Mouse (Mus musculus) adrenal gland, postnatal 14 days (tissue): Measurements from ENCODE around the gene Gdf11. TPM values are rescaled to one million over a fixed set of nuclear protein-coding genes. Genes with fewer than 3 reads are reported as not detected.

Source experiments
- DNase-seq: peaks from one replicate; pipeline ENCODE4 v3.0.0; 2021; ENCODE audit warnings: mixed read lengths
- total RNA-seq: library from RNA; stranded (reverse); gene quantifications from 2 replicates; pipeline ENCODE4 v1.2.3, GENCODE M21; 2021

The Gdf11 gene
- total RNA-seq, 1 experiment from 2014 or later, result 3.0 TPM

DNA sequence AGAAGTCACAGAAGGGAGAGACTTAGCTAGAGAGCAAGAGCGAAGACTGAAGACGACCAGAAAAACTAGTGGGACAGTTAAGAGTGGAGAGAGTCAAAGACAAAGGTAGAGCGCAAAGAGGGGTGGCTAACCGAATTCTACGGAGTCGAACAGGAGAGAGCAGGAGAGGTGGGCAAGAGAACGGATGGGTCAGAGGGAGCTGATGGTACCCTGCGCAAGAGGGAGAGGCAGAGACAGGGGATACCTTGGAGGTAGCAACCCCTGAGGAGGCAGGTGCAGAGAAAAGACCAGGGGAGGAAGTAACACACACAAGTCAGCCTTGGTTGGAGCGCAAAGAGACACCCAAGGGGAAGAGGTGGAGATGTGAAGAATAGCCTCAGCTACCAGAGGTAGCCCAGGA, 728 bp upstream of the Gdf11 start:
- no peak for DNase-seq

DNA sequence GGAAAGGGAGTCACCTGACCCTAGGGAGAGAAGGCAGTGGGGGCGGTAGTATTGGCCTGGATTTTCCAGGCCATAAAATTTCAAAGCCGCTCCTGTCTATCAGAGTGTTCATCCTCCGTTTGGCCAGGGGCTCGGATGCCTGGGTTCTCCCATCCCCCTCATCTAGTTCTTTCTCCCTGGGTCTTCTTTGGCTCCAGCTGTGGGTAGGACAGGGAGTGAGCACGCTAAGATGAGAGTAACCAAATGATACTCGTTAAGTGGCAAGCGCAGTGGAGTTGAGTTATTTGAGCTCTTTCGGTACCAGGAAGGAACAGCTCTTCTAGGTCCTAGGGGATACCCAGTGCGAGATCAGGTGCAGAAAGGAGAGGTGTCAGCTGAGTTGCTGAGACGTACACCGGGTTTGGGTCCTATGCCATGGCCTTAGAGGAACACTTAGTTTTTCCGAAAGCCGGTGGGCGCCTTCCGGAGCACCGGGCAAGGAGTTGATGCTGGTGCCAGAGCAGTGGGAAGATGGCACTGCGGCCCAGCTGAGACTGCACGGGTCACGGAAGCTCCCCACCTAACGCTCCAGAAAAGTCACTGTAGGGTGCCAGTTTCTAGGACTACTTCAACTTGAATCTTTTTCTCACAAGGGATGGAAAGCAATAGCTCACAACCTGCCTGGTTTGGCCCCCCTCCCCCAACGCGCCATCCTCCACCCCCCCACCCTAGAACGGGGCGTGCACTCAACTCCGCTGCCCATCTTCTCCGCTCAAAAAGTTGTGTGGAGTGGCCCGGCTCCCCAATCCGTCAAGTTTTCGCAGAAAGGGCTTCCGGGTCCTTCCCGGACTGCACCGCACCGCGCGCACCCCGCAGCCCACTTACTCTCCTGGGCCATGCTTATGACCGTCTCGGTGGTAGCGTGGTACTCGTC, 879 bp downstream of the Gdf11 start:
- DNase-seq, result no peak

DNA sequence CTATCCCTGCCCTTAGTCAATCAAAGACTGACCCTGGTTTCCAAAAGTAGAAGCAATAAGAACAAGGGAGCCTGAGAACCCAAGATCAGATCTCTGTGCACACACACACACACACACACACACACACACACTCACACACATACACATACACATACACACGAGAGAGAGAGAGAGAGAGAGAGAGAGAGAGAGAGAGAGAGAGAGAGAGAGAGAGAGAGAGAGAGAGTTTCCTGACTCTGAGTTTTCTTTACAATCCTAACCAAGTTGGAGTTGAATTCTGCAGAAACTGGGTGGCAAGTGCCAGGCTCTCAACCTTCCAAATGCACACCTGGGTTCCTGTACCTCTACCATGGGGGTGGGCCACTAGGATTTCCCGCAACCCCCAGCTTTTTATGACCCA, 1.7 kb downstream of the Gdf11 start:
- DNase-seq, result no peak

DNA sequence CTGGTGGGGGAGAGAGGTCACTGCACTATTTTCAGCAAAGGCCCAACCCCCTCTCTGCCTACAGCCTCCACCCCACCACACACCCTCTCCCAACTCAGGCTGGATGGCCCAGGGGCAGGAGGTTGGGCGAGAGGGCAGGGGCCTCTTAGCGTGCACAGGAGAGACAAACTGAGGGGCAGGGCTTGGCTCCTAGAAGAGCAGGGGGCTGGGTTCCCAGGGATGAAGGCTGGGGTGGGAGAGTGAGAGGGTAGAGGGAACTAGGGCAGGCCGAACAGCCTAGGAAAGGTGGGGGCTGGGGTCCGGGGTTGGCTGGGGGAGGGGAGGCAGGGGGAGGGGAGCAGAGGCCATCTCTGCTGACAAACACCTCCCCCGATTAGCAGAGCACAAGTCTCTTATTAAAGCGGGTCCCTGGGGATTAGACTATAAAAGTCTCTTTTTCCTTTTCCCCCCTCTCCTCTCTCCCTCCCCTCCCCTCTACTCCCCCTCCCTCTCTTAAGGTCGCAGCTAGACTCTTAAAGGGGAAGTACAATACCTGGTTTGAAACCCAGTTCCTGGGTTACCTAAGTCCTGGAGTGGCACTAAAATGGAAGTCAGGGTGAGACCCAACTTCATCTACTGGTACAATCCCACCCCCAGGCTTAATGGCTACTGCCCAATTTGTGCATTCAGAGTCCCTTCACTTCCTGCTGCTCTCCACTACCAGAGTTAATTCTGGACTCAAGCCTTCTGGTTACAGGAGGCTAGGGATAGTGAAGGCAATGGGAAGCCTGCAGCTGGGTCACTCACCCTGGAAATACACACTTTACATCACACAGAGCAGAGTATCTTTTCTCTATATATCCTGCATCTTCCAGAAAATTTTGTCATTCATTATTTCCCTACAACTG, 2.3 kb downstream of the Gdf11 start:
- DNase-seq, result no peak

DNA sequence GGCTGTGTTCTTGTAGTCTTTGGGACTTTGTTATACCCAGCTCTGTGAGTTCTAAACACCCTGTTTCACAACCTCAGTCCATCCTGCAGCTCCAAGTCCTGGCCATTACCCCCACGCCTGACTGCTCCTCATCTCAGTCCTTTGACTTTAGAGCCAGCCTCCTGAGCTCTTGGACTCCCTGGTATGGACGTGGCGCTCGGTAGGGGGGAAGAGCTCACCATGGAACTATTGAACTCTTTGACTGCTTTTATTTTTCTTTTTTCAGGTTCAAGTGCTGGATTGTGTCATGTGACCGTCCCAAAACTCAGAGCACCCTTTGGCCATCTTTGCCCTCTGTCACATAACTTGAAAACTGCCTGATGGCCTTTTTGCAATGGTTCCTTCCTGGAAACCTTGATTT, 9.5 kb downstream of the Gdf11 start:
- no peak for DNase-seq

DNA sequence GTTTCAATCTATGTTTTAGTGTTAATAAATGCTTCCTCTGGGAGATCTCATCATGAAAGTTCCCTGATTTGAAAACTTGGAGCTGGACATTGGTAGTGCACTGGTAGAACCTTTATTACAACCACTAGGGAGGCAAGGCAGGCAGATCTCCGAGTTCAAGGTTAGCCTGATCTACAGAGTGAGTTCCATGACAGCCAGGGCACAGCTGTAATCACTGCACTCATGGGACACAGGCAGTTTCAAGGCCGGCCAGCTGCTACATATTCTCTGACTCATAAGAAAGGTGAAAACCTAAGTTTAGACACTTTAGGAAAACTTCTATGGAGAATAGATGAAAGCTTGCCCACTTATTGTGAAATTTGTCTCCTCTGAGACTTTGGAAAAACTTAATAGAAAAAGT, 12.7 kb downstream of the Gdf11 start:
- peak; percentile 64 for DNase-seq

DNA sequence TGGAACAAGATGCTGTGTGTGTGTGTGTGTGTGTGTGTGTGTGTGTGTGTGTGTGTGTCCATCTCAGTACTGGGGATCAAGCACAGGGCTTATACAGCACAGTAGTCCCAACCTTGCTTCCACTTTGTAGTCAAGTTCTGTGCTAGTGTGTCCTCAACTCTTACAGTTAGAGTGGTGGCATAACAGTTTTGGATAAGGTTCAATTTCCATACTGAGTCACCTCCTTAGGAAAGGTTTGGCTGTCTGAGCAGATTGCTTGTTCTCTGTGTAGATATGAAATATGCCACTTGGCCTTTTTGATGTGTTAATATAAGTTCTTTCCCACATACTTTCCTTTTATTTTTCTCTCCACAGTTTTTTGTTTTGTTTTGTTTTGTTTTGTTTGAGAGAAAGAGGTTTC, 13.2 kb downstream of the Gdf11 start:
- DNase-seq, result no peak

DNA sequence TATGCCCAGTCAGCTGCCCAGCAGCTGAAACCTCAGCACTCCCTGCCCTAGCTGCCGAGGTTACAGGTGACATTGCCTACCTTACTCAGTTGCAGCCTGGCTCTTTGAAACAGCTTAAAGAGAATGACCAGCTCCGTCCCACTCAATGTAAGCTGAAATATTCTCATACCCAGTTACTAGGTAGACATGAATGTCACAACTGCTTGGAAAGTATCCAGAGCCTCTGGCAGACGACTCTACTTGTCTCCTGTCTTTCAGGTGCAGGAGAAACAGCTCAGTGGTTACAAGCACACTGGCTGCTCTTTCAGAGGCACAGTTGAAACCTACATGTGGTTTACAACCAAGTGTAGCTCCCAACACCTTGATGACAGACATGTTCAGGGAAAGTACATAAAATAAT, 21.2 kb downstream of the Gdf11 start:
- no peak for DNase-seq

DNA sequence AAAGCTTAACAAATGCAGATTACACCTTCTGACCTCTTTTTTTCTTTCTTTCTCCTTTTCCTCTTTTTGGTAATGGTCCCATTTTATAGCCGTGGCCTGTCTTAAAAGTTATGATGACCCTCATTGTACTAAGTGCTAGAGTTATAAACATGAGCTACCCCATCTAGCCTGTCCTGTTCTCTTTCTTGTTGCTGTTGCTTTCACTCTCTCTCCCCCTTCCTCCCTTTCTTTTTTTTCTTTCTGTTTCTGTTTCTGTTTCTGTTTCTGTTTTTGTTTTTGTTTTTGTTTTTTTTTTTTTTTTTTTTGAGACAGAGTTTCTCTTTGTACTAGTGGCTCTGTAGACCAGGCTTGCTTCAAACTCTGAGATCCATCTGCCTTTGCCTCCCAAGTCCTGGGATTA, 25.0 kb downstream of the Gdf11 start:
- no peak for DNase-seq

DNA sequence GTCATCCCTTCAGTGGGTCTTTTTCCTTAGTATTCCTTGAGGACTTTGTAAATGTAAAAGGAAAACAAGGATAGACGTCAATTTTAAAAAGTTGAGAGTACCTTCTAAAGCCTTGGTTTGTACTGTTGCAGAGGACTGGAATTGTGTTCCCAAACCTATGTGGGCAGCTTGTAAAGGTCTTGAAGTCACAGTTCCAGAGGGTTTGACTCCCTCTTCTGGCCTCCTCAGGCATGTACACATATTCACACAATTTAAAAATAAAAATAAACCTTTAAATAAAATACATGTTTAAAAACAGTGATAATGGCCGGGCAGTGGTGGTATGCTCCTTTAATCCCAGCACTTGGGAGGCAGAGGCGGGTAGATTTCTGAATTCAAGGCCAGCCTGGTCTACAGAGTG, 25.5 kb downstream of the Gdf11 start:
- no peak for DNase-seq

DNA sequence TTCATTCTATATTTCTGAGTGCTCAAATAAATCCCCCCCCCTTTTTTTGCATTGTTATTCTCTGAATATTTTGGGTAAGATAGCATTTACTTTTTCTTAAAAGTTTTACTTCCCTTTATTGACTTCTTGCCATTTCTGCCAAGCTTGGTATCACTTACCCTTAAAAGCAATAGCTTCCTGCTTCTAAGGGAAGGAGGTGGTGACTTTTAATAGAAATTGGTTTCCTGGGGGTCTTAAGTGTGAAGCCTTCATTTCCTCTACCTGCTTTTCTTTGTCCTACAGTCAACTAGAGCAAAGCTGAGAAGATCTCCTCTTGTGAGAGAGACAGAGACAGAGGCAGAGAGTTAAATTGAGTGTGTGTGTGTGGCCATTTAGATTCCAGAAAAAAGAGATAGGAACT, 30.3 kb downstream of the Gdf11 start:
- no peak for DNase-seq

DNA sequence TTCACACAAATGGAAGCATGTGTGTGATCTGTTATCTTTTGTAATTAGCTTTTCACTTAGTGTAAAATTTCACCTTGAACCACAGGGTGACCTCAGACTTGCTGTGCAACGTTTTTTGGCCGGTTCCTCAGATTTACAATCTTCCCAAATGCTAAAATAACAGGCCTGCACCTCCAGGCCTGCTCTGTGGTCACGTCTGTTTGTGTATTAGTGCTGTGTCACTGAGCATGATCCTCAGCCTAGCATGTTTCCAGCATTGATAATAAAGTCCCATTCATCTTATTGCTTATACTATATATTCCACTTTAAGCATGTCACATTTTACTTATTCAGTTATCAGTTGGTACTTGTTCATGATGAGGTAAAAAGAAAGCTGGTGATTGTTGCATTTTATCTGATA, 41.2 kb downstream of the Gdf11 start:
- DNase-seq, result no peak

DNA sequence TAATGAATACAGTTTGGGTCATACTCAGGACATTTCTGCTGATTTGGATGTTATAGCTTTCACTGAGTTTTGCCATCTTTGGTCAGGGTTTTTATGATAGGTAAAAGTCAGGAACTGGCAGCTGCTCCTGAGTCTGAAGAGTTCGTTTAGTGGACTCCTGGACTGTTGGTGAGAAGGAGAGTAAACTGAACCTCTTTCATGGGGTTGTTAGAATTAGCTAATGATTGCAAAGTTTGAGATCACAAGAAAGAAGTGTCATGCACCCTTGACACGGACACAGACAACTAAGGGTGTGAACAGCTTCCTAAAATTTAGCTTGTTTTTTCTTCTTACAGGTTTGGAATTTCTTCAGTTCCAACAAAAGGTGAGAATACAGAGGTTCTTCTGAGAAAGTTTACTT, 43.1 kb downstream of the Gdf11 start:
- no peak for DNase-seq

DNA sequence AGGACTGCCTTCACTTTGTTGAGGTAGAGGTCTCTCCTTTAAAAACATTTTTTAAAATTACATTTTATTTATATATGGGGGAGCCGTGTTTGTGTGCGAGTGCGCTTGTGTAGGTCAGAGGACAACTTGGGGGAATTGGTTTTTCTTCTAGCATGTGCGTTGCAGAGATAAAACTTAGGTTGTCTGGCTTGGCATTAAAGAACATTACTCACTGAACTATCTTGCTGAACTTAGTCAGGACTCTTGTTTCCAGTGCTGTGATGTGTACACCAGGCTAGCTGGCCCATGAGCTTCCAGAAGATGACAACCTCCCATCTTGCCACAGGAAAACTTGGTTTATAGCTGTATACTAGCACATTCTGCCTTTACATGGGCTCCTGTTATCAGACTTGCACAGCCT, 44.9 kb downstream of the Gdf11 start:
- DNase-seq, result no peak

DNA sequence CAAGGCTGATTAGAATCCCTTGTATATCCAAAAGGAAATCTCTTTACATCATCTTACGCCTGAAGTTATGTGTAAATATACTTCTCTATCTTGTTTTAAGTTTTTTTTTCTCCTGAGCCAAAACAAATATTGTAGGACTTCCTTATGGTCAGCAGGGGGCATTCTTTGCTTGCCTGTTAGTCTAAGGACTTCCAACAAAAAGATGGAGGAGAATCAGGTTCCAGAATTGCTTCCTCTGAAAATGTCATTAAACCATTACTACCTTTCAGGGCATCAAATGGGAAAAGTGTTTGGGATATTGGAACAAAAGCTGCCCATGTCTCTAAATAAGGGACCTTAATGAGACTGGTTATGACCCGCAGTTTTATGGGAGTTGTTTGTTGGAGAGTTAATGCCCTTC, 46.0 kb downstream of the Gdf11 start:
- DNase-seq, result peak; percentile 29

DNA sequence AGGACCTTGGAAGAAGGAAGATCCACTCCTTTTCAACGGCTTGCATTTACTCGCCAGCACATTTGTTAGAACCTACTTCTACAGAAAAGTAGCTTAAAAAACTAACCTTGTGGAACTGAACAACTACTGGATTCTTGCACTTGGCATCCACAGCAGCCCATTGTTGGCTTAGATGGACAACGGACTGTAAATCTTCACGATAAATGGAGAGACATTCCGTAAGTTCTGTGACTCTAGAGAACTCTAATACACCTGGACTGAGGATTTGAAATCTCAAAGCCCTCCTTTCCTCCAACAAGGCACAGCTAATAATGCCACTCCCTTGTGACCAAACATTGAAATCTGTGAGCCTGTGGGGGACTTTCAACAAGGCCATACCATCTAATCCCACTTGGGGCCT, 48.3 kb downstream of the Gdf11 start:
- DNase-seq, result no peak

DNA sequence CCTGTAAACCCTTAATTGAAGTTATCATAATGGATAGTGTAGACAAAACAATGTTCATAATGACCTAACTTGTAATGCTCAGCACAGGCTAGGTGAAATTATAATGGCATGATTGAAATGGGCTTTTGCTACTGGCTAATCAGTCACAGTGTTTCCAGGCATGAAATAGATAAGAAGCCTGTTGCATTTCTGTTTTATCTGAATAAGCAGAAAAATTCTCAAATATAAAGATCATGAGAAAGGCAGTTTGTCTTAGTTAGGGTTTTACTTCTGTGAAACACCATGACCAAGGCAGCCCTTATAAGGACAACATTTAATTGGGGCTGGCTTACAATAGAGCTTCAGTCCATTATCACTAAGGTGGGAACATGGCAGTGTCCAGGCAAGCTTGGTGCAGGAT, 50.9 kb downstream of the Gdf11 start:
- no peak for DNase-seq

DNA sequence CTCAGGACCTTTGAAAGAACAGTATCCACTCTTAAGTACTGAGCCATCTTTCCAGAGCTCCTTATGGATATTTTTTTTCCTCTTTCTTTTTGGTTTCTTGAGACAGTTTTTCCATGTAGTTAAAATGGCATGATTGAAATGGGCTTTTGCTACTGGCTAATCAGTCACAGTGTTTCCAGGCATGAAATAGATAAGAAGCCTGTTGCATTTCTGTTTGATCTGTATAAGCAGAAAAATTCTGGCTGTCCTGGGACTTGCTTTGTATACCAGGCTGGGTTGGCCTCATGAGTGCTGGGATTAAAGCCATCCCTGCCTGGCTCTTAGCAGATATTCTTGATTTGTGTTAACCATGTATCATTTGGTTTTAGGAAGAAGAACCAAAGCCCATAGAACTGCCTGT, 52.1 kb downstream of the Gdf11 start:
- DNase-seq, result no peak

DNA sequence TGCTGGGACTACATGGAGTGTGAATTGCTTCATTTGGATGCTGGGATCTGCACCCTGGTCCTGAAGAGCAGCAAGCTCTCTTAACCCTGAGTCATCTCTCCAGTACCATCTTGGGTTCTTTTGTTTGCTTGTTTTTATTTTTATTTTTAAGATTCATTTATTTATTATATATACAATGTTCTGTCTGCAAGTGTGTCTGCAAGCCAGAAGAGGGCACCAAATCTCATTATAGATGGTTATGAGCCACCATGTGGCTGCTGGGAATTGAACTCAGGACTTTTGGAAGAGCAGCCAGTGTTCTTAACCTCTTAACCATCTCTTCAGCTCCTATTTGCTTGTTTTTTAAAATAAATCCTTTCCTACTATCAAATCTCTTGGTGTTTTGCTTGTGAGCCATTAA, 54.1 kb downstream of the Gdf11 start:
- no peak for DNase-seq
